Mouse (Mus musculus) urinary bladder, adult 2 months (tissue): ENCODE results near the gene Mtg1. TPM values are rescaled to one million over a fixed set of nuclear protein-coding genes. Genes with fewer than 3 reads are reported as not detected.
"Not testable (repeated sequence)": the region's sequence is repeated elsewhere in the genome, so short reads cannot be mapped to it uniquely, and the experiment has no call there.

Experiments used
- DNase-seq: peaks from one replicate; pipeline ENCODE4 v3.0.0; 2022; ENCODE audit warnings: low spot score
- polyA plus RNA-seq: library from polyadenylated mRNA; depleted of rRNA; stranded (reverse); fragments of >200 nt; gene quantifications from 2 replicates; pipeline ENCODE4 v1.2.3, GENCODE M21; 2012

Mtg1 gene
- polyA plus RNA-seq, 1 experiment = 31.0 TPM

DNA sequence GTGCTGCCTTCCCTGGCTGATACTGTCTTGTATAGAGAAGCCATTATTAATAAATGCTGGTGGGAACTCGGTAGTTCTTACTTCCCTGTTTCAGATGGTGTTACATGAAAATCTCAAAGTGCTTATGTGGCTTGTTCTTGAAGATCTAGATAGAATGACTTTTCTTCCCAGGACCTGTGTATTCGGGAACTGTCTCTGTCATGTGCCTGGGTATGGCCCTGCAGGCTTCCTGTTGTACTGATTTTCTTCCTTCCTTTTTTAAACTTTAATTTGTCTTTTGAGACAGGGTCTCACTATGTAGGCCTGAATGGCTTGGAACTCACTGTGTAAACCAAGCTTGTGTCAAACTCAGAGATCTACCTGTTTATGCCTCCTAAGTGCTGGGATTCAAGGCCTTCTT lies 9.5 kb upstream of the Mtg1 start:
- no peak for DNase-seq

DNA sequence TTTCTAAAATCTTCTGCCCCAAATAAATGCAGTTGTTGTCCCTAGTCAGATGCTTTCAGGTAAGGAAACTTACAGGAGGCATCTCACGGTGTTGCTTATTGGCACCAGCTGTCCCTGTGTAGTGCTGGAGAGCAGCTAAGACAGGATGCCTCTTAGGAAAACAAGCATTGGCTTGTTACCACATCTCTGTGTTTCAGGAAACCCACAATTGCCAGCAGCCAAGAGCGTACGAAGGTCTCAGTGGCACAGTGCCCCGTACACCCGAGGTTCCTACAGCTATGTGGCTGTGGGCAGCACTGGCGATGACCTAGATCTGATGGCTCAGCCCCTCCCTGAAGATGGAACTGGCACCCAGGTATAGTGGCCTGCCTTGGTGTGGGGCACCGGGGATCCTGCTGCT lies 5.2 kb upstream of the Mtg1 start:
- DNase-seq = not testable (repeated sequence)

DNA sequence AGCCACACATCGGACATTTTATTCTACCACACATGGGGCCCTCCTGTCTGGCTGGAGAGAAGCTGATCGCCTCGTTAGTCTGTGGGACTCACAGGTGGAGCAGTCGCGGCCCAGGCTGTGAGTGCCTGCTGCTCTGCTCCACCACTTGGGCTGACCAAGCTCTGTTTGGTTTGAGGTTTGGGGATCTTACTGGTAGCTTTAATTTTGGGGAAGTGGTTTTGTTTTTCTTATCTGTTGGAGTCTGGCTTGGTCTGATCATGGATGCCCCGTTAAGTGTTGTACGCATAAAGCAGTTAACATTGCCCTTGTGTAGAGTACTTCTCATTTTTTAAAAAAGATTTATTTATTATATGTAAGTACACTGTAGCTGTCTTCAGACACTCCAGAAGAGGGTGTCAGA lies 3.3 kb upstream of the Mtg1 start:
- DNase-seq = not testable (repeated sequence)

DNA sequence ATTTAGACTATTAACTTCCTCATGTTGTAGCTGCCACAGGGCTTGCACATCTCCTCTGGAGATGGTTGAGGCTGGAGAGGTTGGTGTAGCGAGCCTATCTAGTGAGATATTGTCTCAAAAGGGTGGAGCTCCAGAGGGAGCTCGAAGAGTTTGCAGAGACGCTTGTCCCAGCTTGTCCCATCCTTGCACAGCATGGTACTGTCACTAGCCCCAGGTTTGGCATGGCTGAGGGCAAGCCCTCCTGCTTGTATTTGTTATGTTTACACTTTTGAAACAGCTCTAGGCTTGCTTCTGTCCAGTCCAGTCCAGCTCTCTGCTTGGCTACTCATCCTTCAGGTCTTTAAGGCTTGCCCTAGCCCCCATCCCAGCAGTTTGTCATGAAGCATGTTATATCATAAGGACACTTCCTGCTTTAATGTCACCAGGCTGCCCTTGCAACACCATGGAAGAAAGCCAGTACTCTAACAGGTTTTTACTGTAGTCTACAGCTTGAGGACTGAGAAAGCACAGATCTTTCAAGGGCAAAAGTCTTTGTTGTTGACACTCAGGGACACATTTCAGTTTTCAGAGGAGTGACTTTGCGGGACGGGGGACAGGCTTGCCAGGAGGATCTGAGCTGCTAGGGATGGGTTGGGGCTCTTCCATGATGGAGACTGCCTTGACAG lies 2.1 kb upstream of the Mtg1 start:
- DNase-seq = no peak

DNA sequence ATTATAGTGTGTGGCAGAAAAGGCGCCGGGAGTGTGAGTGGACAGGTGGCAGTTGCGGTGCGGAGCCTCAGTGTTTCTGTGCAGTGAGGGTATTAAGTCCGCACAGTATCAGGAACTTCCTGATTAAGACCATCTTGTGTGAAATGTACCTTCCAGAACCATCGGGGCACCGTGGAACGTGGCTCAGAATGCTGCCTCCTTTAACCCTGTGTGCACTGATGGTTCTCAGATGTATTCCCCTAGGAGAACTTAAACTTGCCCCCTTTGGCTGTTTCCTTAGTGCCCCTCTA lies 602 bp downstream of the Mtg1 start:
- no peak for DNase-seq

DNA sequence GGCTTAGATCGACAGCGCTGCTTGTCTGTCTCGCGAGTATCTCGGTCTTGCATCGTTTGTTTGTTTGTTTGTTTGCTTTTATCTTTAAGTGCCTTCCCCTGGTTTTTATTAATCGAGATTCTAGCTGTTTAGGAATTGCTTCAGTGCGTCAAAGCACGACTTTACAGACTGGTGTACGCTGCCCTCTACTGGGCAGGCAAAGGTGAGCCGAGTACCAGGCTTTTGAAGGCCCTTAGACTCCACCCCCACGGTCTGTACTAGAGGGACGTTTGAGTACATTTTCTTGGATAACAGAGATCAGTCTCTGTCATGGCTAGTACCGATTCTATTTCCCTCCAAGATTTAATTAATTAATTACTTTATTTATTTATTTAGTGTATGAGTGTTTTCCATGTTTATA lies 4.0 kb downstream of the Mtg1 start:
- no peak for DNase-seq

DNA sequence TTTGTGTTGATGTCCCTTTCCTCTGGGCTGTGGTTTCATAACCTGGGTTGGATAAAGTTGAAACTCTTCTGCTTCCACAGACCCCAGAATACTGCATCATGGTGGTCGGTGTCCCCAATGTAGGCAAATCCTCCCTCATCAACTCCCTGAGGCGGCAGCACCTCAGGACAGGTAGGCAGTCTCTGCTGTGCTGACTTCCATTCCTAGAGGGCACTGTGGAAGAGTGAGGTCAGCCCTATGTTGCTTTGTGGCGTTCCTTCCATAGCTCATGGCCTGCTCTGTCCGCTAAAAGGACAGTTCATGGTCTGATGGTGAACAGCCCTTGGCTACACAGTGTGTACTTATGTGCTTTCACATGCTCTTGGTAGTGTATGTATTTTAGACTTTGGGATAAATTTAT lies 7.2 kb downstream of the Mtg1 start:
- DNase-seq = no peak

DNA sequence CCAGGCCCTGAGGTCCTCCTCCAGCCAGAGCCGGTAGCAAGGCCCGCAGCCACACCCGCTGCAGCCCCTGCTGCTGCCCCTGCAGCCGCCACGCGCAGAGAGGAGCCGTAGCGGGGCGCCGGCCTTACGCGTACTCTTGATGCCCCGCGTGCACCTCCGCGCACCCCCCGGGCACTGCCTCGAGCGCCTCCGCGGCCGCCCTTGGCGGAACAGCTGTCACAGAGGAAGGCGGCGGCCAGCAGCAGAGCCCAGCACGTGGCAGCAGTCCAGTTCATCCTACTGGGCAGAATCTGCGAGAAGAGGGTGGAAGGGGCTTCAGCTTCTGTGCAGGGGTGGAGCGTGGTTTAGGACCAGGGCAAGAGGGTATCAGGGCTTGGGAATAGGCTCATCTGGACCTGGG lies 16.0 kb downstream of the Mtg1 start:
- no peak for DNase-seq

DNA sequence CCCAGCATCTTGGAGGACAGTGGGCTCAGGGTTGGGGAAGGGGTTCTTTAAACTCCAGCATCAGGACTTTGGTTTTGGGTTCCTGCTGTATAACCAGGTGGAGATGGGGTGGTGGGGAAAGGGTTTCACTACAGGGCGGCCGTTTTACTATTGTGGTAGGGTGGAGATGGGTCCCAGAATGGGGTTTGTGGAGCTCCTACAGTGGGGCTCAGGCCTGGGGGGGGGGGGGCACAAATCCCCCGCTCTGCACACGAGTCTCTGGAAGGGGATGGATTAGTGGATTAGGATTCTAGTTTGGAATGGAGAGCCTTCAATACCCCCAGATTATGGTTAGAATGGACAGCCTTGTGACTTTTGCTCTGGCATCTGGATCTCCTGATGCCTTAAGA lies 16.5 kb downstream of the Mtg1 start:
- DNase-seq = no peak

DNA sequence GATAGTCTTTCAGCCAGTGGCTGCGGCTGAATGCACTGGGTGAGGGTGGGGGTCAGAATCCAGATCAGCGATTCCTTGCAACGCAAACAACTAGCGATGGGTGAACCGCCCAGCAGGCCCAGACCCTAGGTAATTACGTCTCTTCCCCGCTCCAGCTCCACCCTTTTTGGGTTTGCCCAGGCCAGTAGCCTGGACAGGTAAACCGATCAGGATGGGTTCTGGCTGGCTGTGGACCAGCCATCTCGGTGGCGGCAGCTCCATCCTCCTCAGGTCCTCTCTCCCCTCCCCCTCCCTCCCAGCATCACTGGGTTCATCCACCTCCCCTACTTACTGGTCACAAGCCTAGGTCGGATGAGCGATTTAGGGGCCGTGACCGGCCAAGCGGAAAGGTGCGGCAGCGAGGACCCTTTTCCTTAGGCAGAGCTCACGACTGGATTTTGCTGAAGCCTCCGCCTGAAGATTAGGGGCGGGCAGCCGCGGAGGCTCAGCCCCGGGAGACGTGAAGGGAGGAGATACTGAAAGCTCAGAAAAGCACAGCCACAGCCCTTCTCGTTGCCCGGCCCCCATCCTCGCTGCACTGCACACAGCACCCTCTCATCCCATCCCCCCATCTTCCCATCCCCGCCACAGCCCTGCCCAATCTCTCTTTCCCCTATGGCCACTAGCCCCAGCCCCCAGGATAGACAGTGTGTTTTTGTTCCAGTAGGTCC lies 17.0 kb downstream of the Mtg1 start, which contains the start of gene Sprn:
Gene Sprn, minus strand, starts transcription at position 660 of the 710 bp plus-strand sequence.
- DNase-seq = no peak

DNA sequence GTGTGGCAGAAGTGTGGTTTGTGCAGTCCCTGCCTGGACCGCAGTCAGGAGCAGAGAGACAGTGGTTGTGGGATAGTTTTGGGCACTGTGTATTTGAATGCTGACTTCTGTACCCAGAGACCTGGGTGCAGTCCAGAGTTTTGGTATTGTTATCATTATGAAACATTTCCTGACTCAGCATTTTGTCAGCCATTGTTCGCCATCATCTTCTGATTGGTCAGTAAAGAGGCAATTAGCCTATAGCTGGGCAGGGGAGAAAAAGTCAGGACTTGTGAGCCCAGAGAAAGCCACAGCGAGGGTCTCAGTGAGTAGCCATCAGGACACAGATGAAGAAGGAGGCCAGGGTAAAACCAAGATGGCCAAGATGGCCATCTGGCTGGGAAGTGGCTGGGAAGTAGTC lies 23.0 kb downstream of the Mtg1 start:
- no peak for DNase-seq

DNA sequence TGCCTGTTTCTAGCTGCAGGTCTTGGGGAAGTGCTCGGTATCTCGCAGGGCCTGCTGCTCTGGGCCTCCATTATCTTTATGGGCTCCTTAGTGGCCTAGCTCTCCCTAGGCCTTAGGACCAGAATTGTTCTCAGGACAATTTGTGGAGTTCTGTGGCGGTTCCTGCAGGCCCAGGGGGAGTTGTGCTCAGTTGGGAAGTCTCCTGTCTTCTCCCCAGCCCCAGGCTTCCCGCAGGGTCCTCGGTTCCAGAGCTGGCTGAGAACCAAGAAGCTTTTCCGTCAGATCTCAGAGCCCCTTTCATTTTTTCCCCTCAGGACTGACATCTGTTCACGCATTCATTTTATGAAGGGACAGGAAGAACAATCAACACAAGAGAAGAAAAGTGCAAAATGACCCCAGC lies 27.3 kb downstream of the Mtg1 start, which contains the start of gene Olfr522:
Gene Olfr522, minus strand, starts transcription at position 101 of the 400 bp plus-strand sequence.
- DNase-seq = no peak

DNA sequence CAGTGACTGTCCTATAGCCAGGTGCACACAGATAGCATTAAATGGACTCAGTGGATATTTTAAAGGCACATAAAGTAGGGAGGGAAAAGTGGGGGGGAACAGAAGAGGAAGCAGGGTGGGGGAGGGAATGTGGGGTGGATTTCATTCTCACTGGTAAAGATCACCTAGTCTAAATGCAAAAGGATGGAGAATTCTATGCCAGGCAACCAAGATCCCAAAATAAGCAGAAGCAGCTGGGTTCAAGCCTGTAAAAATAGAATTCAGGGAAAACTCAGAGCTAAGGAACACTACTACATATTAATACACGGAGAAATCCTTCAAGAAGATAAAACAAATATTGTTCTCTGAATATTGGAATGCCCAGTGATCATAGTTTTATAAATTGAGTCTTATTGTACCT lies 30.6 kb downstream of the Mtg1 start:
- no peak for DNase-seq

DNA sequence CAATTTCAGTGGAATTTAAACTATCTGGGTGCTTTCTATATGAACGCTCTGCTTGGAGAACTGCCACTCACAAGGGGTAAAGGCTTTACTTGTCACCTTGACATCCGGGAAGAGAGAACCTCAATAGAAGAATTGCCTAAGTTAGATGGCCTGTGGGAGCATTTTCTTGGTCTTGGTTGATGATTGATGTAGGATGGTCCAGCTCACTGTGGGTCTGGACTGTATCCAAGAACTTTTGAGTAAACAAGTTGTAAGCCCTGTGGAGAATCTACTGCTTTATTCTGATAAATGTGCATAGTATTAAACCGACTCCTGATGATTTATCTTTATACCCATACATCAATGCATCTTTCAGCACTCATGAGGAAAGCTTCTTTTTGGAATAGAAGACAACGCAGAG lies 32.0 kb downstream of the Mtg1 start:
- no peak for DNase-seq

DNA sequence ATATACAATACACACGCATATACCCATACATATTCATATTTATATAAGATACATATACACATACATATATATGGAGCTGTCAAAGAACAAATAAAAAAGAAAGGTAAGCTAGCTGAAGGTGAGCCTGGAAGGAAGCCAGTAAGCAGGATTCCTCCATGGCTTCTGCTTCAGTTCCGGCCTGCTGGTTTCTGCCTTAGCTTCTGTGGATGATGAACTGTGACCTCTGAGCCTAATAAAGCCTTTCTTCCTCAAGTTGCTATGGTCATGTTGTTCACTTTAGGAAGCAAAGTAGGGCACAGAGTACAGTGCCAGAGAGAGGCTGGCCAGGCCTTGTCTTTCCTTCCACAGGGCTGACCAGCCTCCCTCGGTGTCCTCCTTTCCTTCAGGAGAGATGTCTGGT lies 33.5 kb downstream of the Mtg1 start:
- no peak for DNase-seq

DNA sequence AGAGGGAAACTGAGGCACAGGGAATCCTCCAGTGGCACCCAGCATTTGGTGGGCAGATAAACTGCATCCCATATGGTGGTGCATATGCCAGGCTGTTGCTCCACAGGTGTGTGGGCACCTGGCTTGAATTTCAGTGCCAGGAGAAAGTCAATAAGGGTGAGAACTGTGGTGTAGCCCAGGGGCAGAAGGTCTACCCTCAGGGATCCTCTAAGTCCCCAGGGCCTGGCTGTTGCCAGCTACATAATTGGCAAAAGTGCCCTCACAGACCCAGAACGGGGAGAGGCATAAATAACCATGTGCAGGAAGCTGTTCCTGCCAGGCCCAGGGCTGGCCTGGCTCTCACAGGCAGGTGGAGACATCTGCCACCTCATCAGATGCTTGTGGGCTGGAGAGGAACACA lies 35.6 kb downstream of the Mtg1 start, which contains the start of gene Olfr523:
Gene Olfr523, plus strand, starts transcription at position 282 of the 400 bp plus-strand sequence.
- DNase-seq = no peak

DNA sequence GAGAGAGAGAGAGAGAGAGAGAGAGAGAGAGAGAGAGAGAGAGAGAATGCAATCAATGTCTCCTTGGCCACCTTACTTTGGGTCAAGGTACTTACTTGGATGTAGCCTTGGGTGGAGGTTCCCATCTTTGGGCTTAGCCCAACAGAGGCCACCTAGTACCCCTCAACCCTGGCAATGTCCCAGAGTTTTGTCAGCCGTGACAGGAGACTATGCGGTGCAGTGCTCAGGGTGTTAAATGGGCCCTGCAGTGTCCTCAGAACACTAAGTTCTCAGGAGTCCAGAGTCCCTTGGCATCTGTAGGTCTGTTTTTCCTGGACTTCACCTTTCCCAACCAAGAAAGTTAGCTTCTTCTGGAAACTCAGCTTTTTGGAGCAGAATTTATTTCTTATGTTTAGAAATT lies 41.8 kb downstream of the Mtg1 start:
- no peak for DNase-seq

DNA sequence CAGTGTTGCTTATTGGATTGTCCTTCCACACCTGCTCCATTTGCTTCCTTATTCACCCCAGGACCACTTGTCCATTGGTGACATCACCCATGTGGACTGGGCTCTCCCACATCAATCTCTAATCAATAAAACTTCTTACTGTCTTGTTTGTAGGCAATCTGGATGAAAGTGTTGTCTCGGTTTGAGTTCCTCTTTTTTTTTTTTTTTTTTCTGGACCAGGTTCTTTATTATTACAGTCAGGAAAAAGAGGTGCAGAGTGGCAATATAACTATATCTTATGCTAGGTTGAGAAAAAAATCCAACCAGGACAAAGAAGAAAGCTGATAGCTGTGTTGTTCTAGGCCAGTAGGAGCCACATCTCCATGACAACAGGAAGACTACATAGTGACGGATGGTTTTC lies 43.3 kb downstream of the Mtg1 start:
- no peak for DNase-seq

DNA sequence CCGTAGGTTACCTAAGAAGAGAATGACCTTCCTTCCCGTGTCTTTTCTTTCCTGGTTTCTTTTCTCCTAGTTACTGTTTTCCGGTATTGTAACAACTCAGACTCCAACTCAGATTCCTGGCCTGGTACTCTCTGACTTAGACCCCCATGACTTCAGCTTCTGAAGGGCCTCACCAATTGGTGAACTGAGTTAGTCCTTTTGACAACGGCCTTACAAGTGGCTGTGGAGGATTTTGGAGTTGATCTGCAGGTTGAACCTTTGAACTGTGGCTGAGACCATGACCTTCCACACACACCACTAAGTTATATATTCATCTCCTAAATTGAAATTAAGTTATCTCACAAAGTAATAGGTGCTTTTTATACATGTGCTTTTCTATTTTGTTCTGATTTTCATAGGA lies 46.8 kb downstream of the Mtg1 start:
- DNase-seq = no peak

DNA sequence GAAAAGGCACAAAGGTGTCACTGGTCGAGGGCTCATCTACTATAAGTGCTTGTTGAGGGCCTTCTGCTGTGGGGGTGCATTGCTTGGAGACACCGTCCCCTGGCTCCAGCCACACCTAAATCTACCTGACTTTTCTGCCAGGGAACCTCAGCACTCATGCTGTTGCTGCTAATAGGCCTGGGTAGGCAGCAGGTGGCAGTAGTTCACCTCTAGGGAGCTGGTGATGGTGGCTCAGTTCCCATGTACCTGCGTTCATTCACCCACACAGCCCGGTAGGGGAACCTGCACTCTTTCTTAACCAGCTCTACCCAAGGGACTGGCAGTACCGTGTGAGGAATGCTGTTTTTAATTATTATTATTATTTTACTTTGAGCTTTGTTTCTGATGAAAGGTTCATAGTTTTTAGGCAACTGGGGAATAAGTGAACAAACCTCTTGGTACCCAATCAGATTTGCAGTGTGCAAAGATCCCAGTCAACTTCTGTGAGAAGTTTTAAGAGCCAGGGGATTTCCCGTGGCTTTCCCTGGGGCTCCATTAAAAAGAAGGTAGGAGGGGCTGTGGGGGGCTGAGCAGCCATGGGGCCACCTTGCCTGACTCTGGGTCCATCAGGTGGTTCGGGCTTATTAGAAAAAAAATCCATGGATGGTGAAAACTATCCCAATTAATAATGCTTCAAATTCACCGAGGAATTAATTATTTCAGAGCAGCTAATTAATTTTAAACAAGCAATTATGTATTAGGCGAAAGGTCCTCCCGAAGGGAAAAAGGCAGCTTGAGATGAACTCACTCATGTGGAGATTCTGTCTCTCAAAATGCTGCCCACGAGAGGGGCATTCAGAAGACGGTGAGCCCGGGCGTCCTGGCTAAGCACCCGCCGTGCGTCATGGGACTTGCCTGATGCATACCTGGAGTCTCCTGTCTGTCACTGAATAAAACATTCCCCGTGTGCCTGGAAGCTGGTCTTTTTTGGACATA lies 49.6 kb downstream of the Mtg1 start:
- DNase-seq = no peak

DNA sequence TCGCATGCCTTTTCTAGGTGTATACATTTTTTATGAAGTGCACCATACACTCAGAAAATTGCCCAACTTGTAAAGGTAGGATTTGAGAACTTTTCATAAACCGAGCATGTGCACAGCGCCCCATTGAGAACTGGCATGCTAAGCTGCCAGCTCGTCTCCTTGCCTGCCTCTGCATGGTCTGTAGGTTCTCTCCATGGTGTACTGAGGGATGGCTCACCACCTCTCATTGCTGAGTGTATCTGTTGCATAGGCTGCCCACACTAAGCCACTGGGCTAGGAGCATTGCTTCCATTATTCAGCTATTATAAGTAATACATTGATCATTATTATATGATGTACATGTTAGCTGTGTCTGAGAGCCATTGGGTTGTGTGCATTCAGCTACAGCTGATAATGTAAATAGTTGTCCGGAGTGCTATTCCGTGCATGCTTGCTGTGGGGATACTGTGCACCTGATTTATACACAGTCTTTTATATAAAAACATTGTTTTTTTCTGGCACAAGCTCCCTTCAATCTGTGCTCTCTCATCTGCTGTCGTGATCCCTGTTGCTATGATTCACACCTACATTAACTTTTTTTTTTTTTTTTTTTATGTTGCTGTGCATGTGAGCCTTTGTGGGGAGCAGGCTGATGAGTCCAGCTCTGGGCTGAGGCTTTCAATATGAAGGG lies 50.5 kb downstream of the Mtg1 start:
- DNase-seq = no peak
